Mouse (Mus musculus) kidney, postnatal 0 days (tissue): ENCODE data around the gene Cyp1b1. TPM values are rescaled to one million over a fixed set of nuclear protein-coding genes. Genes with fewer than 3 reads are reported as not detected.

Experiments
- ATAC-seq: fragments of 200-750 bp; cut with Nextera tagmentation; replicated peaks from 2 replicates; pipeline ENCODE4 v1.8.0; 2017; ENCODE audit warnings: low read depth, moderate number of reproducible peaks, moderate TSS enrichment, moderate library complexity; ENCODE audit not compliant: low FRiP score
- DNase-seq: peaks from one replicate; pipeline ENCODE4 v3.0.0-alpha.2; 2016; ENCODE audit warnings: low spot score
- H3K27ac ChIP-seq: fragments of 300-500 bp; sonication (generic); 2 replicates; pipeline ENCODE4 v1.5.1; 2014; ENCODE audit warnings: mild to moderate bottlenecking
- H3K27me3 ChIP-seq: fragments of 300-500 bp; sonication (generic); 2 replicates; pipeline ENCODE4 v1.6.1; 2014; ENCODE audit warnings: low read length, mixed read lengths; ENCODE audit not compliant: insufficient read depth
- H3K36me3 ChIP-seq: fragments of 300-500 bp; sonication (generic); 2 replicates; pipeline ENCODE4 v1.6.1; 2014; ENCODE audit warnings: low read length, mixed read lengths; ENCODE audit not compliant: insufficient read depth
- H3K4me1 ChIP-seq: fragments of 300-500 bp; sonication (generic); replicated peaks from 2 replicates; pipeline ENCODE4 v1.6.1; 2014; ENCODE audit warnings: antibody characterized with exemption, low read length, mixed read lengths; ENCODE audit not compliant: insufficient read depth
- H3K4me2 ChIP-seq: fragments of 300-500 bp; sonication (generic); 2 replicates; pipeline ENCODE4 v1.6.1; 2014; ENCODE audit warnings: mild to moderate bottlenecking, low read length, moderate library complexity, mixed read lengths
- H3K4me3 ChIP-seq: fragments of 300-500 bp; sonication (generic); replicated peaks from 2 replicates; pipeline ENCODE4 v1.5.1; 2014; ENCODE audit warnings: low read depth, low read length
- H3K9ac ChIP-seq: fragments of 300-500 bp; sonication (generic); 2 replicates; pipeline ENCODE4 v1.6.1; 2014; ENCODE audit warnings: low read depth, low read length
- H3K9me3 ChIP-seq: fragments of 300-500 bp; sonication (generic); replicated peaks from 2 replicates; pipeline ENCODE4 v1.6.1; 2016; ENCODE audit warnings: low read length, inconsistent platforms, mixed read lengths
- CTCF ChIP-seq: IDR thresholded peaks from 2 replicates; pipeline ENCODE4 v1.5.1; 2016; ENCODE audit warnings: antibody characterized with exemption, low read depth, mild to moderate bottlenecking, moderate library complexity
- WGBS: fragments of 180-500 bp; shearing (Covaris S2); extraction: QIAGEN DNeasy Blood & Tissue Kit; methylation state at CpG from one replicate; pipeline ENCODE4 v1.1.7; 2014; 5-methylcytosine and 5-hydroxymethylcytosine counted together
- polyA plus RNA-seq: library from polyadenylated mRNA; unstranded; fragments of >200 nt; fragmentation: Nextera tagmentation; extraction: Ambion mirVana; gene quantifications from 2 replicates; pipeline ENCODE4 v1.2.1, GENCODE M21; 2015

Gene Cyp1b1
- polyA plus RNA-seq, 1 experiment from 2014 or later = 12.3 TPM

DNA sequence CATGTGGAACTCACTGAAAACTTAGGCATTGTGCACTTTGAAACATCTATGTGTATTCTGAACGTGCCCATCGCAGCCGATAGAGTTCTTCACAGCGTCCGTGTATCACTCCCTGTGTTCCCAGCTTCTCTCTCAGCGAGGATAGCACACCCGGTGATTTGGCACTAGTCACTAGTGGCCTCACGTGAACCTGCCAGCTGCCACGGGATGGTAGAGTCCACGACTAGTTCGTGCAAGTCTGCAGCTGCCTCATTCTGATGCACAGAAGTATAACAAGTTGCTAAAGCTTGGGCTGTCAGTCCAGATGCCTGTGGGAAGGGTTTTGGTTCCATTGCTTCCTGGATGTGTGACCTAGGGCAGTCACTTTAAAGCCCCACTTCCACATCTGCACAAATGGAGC lies 32.1 kb upstream of the Cyp1b1 start:
- WGBS = 80% methylated on average over 11 of the region's 11 CpGs

DNA sequence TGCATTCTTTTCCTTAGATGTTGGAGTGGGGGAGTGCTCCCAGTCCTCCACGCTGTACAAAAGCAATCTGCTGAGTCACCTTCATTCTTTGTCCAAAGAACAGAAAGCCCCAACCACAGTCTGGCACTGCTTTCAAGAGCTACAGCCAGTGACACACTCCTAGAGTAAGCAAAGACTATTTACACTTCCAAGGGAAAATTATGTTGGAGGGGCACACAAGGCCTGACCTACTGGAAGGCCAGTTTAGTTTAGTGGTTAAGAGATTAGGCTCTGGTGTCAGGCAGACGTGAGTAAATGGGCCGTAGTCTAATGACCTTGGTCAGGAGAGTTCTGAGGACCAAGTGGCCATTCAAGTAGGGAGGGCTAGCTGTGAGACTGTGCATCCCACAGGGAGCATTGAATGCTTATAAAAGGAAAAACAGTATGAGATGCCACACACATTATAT lies 31.3 kb upstream of the Cyp1b1 start:
- no peak overlapping the region for H3K4me3 ChIP-seq
- H3K4me1 ChIP-seq = peaks cover 12% of the 10 kb centered on the region
- TF ChIP-seq CTCF = no peak
- H3K27ac ChIP-seq = peak overlapping the region; percentile 54; the same call in 1 of the 2 replicates
- H3K36me3 ChIP-seq = no peaks in the 10 kb centered on the region
- no peak overlapping the region for H3K9ac ChIP-seq
- DNase-seq = peak; percentile 80
- H3K9me3 ChIP-seq = no peaks in the 10 kb centered on the region
- H3K4me2 ChIP-seq = no peak overlapping the region
- ATAC-seq = 0 out of 2 replicates have a peak, but pooled peaks have one; percentile 18
- 22% methylated on average over 3 of the region's 3 CpGs for WGBS
- no peaks in the 10 kb centered on the region for H3K27me3 ChIP-seq

More for the DNA sequence above, 32.1 kb upstream of the Cyp1b1 start:
- Histone ChIP-seq H3K4me2 (no peak overlapping the region), H3K9ac (no peak overlapping the region), H3K4me1 (peaks cover 12% of the 10 kb centered on the region), H3K9me3 (no peaks in the 10 kb centered on the region), H3K36me3 (no peaks in the 10 kb centered on the region), H3K27ac (0 out of 2 replicates have a peak overlapping the region, but pooled peaks have one; percentile 54), H3K27me3 (no peaks in the 10 kb centered on the region), H3K4me3 (no peak overlapping the region)
- TF ChIP-seq CTCF = no peak
- ATAC-seq (no peak), DNase-seq (no peak)

DNA sequence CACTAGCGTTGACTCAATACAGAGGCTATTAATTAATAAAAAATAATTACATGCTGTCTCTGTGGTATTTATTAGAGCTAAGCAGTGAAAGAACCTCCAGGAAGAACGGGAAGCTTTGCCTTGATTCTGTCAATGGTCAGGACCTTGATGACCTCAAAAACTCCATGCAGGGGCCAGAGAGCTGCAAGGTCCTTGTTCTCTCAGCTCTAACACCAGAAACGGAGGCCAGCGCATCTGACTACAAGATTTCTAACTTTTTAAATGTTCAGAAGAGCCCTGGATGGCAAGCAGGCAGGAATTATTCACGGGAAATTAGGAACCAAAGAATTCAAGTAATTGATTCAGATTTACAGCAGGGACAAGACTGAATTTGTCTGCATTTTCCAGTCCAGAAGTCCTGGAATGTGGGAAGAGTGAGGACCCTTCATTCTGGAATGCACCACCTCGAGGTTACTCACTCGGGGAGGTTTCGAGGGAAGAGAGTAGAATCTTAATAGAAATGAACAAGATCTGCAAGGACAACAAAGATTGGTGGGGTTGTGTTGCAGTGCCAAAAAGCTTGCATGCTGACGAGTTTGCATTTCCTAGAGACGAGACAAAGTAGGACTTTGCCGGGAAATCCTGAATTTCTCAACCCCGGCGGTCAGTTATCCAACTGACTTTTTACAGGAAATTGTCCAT lies 30.3 kb upstream of the Cyp1b1 start:
- Histone ChIP-seq H3K27ac (peak overlapping the region; percentile 26), H3K4me3 (no peak overlapping the region), H3K4me1 (peaks cover 12% of the 10 kb centered on the region), H3K36me3 (no peaks in the 10 kb centered on the region), H3K4me2 (no peak overlapping the region), H3K9ac (no peak overlapping the region), H3K27me3 (no peaks in the 10 kb centered on the region), H3K9me3 (no peaks in the 10 kb centered on the region)
- ATAC-seq = no peak
- WGBS = 30% methylated on average over 13 of the region's 13 CpGs
- DNase-seq = peak; percentile 77
- no peak for TF ChIP-seq CTCF

DNA sequence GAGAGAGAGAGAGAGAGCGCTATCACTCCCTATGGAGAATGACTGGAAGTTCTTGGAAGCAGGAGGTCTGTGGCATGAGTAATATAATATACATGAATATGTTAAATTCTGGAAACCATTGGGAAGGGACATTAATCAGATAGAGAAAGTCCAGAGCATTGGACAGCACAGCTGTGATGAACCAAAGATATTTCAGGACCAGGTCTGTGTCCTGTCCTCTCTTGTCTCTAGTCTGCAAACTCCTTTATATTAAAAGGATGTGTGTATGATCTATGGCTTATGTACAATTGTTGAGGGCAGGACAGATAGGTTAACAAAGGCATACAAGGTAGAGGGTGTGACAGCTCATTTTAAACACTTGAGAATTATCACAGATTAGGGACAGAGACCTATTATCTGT lies 28.6 kb upstream of the Cyp1b1 start:
- Histone ChIP-seq H3K36me3 (no peaks in the 10 kb centered on the region), H3K27ac (no peak overlapping the region), H3K9me3 (no peaks in the 10 kb centered on the region), H3K4me3 (no peak overlapping the region), H3K4me2 (no peak overlapping the region), H3K9ac (no peak overlapping the region), H3K27me3 (no peaks in the 10 kb centered on the region), H3K4me1 (peaks cover 18% of the 10 kb centered on the region)
- no peak for TF ChIP-seq CTCF
- 86% methylated on average over 1 of the region's 1 CpGs for WGBS
- no peak for ATAC-seq
- no peak for DNase-seq

DNA sequence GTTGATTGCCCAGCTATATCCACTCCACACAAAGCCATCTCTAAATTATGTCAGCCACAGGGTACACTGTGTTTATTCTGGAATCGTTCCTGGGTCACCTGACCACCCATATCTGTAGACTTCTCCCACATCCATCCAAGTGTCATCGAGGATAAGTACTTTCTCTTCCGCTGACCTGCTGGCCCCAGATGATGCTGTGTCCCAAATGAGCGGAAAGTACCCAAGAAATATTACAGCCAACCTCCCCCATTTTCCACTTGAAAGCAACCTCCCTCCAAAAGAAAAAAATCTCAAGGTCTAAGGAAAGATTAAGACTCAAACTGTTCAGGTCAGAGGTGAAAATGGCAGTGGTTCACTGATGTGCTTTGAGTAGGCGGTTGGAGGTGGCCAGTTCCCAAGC lies 27.8 kb upstream of the Cyp1b1 start:
- DNase-seq (peak; percentile 39), ATAC-seq (no peak)
- Histone ChIP-seq H3K4me1 (peaks cover 24% of the 10 kb centered on the region), H3K27ac (no peak overlapping the region), H3K27me3 (no peaks in the 10 kb centered on the region), H3K36me3 (no peaks in the 10 kb centered on the region), H3K4me2 (no peak overlapping the region), H3K4me3 (no peak overlapping the region), H3K9ac (no peak overlapping the region), H3K9me3 (no peaks in the 10 kb centered on the region)
- WGBS = 56% methylated on average over 5 of the region's 5 CpGs
- TF ChIP-seq CTCF = no peak

DNA sequence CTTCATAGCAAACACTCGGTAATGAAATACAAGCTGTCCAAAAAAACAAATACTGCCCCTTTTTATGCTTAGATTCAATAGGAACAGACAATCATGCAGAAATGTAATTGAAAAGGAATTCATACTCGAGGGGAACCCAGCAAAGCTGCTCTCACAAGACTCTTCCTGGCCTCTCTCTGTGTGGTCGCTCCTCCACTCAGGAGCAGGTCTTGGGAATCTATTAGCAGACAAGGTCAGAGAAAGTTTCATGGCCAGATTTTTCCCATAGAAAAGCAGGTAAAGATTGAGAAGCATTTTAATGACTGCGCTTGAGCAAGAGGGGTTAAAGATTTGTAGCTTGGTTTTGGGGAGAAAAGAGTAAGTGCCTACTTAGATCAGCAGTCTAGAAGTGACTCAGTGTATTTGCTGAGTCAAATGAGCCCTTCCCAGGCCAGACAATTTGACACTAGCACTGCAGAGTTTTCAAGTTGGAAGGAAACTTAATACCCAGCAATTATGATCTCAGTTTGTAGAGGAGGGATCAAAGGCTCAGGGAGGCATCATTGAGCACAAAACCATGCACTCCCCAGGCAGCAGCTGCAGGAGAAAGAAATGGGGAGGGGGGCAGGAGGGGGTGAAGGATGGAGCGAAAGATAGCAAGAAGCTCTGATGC lies 24.1 kb upstream of the Cyp1b1 start:
- Histone ChIP-seq H3K9me3 (no peaks in the 10 kb centered on the region), H3K4me1 (peaks cover 17% of the 10 kb centered on the region), H3K27me3 (no peaks in the 10 kb centered on the region), H3K27ac (peak overlapping the region; percentile 31; the same call in 1 of the 2 replicates), H3K4me2 (no peak overlapping the region), H3K36me3 (no peaks in the 10 kb centered on the region), H3K4me3 (no peak overlapping the region), H3K9ac (no peak overlapping the region)
- peak; percentile 49; the same call in 1 of the 2 replicates for ATAC-seq
- WGBS = 29% methylated on average over 5 of the region's 5 CpGs
- TF ChIP-seq CTCF = no peak
- peak; percentile 82 for DNase-seq
